Mouse (Mus musculus) CH12.LX (cell line): ENCODE measurements around the gene Gpr141.

Experiments
- CTCF ChIP-seq, 2 experiments: IDR thresholded peaks in 1 of 2; conservative IDR thresholded peaks in 1 of 2; 2 replicates each; pipeline ENCODE4 v1.5.1; 2011 to 2012; ENCODE audit warnings: low read depth in 2 of 2, low read length in 2 of 2, improper control_type of control experiment in 1 of 2, inconsistent platforms in 1 of 2, mild to moderate bottlenecking in 1 of 2, moderate library complexity in 1 of 2
- E2F4 ChIP-seq: IDR thresholded peaks from 2 replicates; pipeline ENCODE4 v1.6.1; 2011; ENCODE audit warnings: low read depth, low read length, improper control_type of control experiment; ENCODE audit not compliant: insufficient replicate concordance
- EP300 ChIP-seq: IDR thresholded peaks from 2 replicates; pipeline ENCODE4 v1.6.1; 2011; ENCODE audit warnings: low read length, improper control_type of control experiment
- MEF2A ChIP-seq: IDR thresholded peaks from 2 replicates; pipeline ENCODE4 v1.6.1; 2014; ENCODE audit warnings: low read depth, mild to moderate bottlenecking, inconsistent platforms, low read length, improper control_type of control experiment, borderline replicate concordance
- MYC ChIP-seq: IDR thresholded peaks from 2 replicates; pipeline ENCODE4 v1.6.1; 2011; ENCODE audit warnings: low read depth, mild to moderate bottlenecking, improper control_type of control experiment, low read length
- POLR2A ChIP-seq: IDR thresholded peaks from 2 replicates; pipeline ENCODE4 v1.6.1; 2011; ENCODE audit warnings: low read depth, mild to moderate bottlenecking, improper control_type of control experiment, low read length
- RCOR1 ChIP-seq: conservative IDR thresholded peaks from 2 replicates; pipeline ENCODE4 v1.6.1; 2012; ENCODE audit warnings: low read depth, mild to moderate bottlenecking, inconsistent platforms, low read length, improper control_type of control experiment
- SIN3A ChIP-seq: IDR thresholded peaks from 2 replicates; pipeline ENCODE4 v1.6.1; 2012; ENCODE audit warnings: low read length, improper control_type of control experiment, inconsistent platforms
- SMC3 ChIP-seq: IDR thresholded peaks from 2 replicates; pipeline ENCODE4 v1.6.1; 2011; ENCODE audit warnings: low read depth, low read length, improper control_type of control experiment
- TBP ChIP-seq: conservative IDR thresholded peaks from 2 replicates; pipeline ENCODE4 v1.6.1; 2011; ENCODE audit warnings: low read depth, low read length, improper control_type of control experiment
- ZMIZ1 ChIP-seq: IDR thresholded peaks from 2 replicates; pipeline ENCODE4 v1.6.1; 2012; ENCODE audit warnings: low read depth, mild to moderate bottlenecking, inconsistent platforms, low read length, improper control_type of control experiment
- ZNF384 ChIP-seq: IDR thresholded peaks from 2 replicates; pipeline ENCODE4 v1.6.1; 2012; ENCODE audit warnings: low read depth, low read length, improper control_type of control experiment, inconsistent platforms

GRCm38 (mm10) chr13:19793761-19794160 lies 30.3 kb downstream of the Gpr141 start:
- TF ChIP-seq CTCF (conservative IDR thresholded peaks at IDR 0.05 in 1 of 2, IDR thresholded peaks at IDR 0.05 in 1 of 2; ENCODE audit: low read depth in 2 of 2, low read length in 2 of 2) (no peak), EP300 (no peak), SMC3 (no peak), E2F4 (no peak), POLR2A (no peak), TBP (no peak), MEF2A (no peak), SIN3A (no peak), MYC (no peak), ZNF384 (no peak), ZMIZ1 (no peak), RCOR1 (no peak)
